Mouse (Mus musculus): Measurements from ENCODE around the gene Them4. TPM values are rescaled to one million over a fixed set of nuclear protein-coding genes. Genes with fewer than 3 reads are reported as not detected.
A peak's percentile ranks its signal among the peaks of the same experiment; 100 is the strongest.
"Not testable (repeated sequence)": the region's sequence is repeated elsewhere in the genome, so short reads cannot be mapped to it uniquely, and the experiment has no call there.

Them4 gene
- not detected in 2 replicates for polyA plus RNA-seq (2012; ENCODE audit: insufficient read depth, insufficient read length, low replicate concordance, missing spikeins)

- Histone ChIP-seq H3K4me3 (ENCODE audit: insufficient read depth, low read depth, low read length) (peak within 1 kb of the TSS; percentile 78), H3K4me1 (ENCODE audit: control insufficient read depth, insufficient read depth, low read length) (no peaks in the 10 kb centered on the region), H3K27ac (ENCODE audit: insufficient read depth, low read depth, low read length) (peak within 1 kb of the TSS; percentile 82)
- WGBS, result 1% methylated on average over 47 of the region's 47 CpGs
- TF ChIP-seq CTCF (IDR thresholded peaks at IDR 0.05; ENCODE audit: insufficient read depth, low read depth, low read length) (no peak), POLR2A (IDR thresholded peaks at IDR 0.05; ENCODE audit: insufficient read depth, low read depth, low read length) (peak; percentile 81)
Observed at GRCm38 (mm10) chr3:94309633-94310363, at the start of gene Them4. TSS of gene Them4 (plus strand) at chr3:94310089.

GRCm38 (mm10) chr3:94260598-94260997, 49.3 kb upstream of the Them4 start:
- Histone ChIP-seq H3K27ac (ENCODE audit: insufficient read depth, low read depth, low read length) (no peak overlapping the region), H3K4me3 (ENCODE audit: insufficient read depth, low read depth, low read length) (no peak overlapping the region), H3K4me1 (ENCODE audit: control insufficient read depth, insufficient read depth, low read length) (no peaks in the 10 kb centered on the region)
- no peak for TF ChIP-seq POLR2A (IDR thresholded peaks at IDR 0.05; ENCODE audit: insufficient read depth, low read depth, low read length)
- TF ChIP-seq CTCF (IDR thresholded peaks at IDR 0.05; ENCODE audit: insufficient read depth, low read depth, low read length), result no peak
- WGBS, result 55% methylated on average over 6 of the region's 6 CpGs

DNA sequence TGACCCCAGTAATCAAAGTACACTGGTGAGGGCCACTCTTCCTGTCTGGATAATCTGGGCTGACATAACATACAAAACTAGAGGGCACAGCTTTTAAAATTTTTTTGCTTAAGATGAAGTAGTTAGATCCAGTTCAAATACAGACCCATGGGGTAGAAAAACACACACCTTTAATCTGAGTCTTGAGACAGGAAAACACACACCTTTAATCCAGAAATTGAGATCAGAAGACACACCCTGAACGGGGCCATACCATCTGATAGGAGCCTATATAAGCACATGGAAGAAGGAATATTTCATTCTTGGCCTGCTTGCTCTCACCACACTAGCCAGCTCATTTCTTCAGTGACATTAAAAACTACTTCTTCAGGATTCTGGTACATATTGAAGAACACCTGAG, 46.2 kb upstream of the Them4 start, which contains the start of gene Gm4778:
Gene Gm4778 (plus strand): TSS at position 301 of the 400 bp plus-strand sequence.
- H3K4me1 ChIP-seq (ENCODE audit: control insufficient read depth, insufficient read depth, low read length); H3K27ac ChIP-seq (ENCODE audit: insufficient read depth, low read depth, low read length); H3K4me3 ChIP-seq (ENCODE audit: insufficient read depth, low read depth, low read length): not testable (repeated sequence)
- WGBS, result 95% methylated on average over 1 of the region's 1 CpGs

GRCm38 (mm10) chr3:94275991-94276390, 33.9 kb upstream of the Them4 start:
- TF ChIP-seq CTCF (IDR thresholded peaks at IDR 0.05; ENCODE audit: insufficient read depth, low read depth, low read length) (no peak), POLR2A (IDR thresholded peaks at IDR 0.05; ENCODE audit: insufficient read depth, low read depth, low read length) (no peak)
- Histone ChIP-seq H3K4me3 (ENCODE audit: insufficient read depth, low read depth, low read length) (no peak overlapping the region), H3K4me1 (ENCODE audit: control insufficient read depth, insufficient read depth, low read length) (no peaks in the 10 kb centered on the region), H3K27ac (ENCODE audit: insufficient read depth, low read depth, low read length) (no peak overlapping the region)
- WGBS, result 94% methylated on average over 11 of the region's 11 CpGs

GRCm38 (mm10) chr3:94305457-94305856, 4.4 kb upstream of the Them4 start:
- Histone ChIP-seq H3K4me3 (ENCODE audit: insufficient read depth, low read depth, low read length) (no peak overlapping the region), H3K4me1 (ENCODE audit: control insufficient read depth, insufficient read depth, low read length) (no peaks in the 10 kb centered on the region), H3K27ac (ENCODE audit: insufficient read depth, low read depth, low read length) (no peak overlapping the region)
- WGBS, result 55% methylated on average over 1 of the region's 1 CpGs
- no peak for TF ChIP-seq CTCF (IDR thresholded peaks at IDR 0.05; ENCODE audit: insufficient read depth, low read depth, low read length)
- no peak for TF ChIP-seq POLR2A (IDR thresholded peaks at IDR 0.05; ENCODE audit: insufficient read depth, low read depth, low read length)

DNA sequence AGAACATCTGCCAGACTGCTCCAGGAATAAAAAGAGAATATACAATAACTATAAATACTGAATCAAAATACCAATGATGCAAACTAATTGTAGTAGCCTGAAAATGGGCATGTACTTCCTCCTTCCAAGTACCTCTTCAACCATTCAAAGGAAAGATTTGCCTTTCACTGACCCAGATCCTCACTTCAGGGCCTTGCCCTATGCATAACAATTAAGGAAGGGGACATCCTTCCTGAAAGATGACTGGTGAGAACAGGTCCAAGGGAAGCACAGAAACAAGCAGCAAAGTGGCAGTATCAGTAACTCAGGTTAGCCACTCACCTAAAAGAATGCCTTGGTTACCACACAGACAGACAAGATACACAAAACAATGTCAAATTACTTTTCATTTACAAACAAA, 2.9 kb upstream of the Them4 start:
- Histone ChIP-seq H3K27ac (ENCODE audit: insufficient read depth, low read depth, low read length) (no peak overlapping the region), H3K4me3 (ENCODE audit: insufficient read depth, low read depth, low read length) (no peak overlapping the region), H3K4me1 (ENCODE audit: control insufficient read depth, insufficient read depth, low read length) (no peaks in the 10 kb centered on the region)
- TF ChIP-seq CTCF (IDR thresholded peaks at IDR 0.05; ENCODE audit: insufficient read depth, low read depth, low read length) (no peak), POLR2A (IDR thresholded peaks at IDR 0.05; ENCODE audit: insufficient read depth, low read depth, low read length) (no peak)

DNA sequence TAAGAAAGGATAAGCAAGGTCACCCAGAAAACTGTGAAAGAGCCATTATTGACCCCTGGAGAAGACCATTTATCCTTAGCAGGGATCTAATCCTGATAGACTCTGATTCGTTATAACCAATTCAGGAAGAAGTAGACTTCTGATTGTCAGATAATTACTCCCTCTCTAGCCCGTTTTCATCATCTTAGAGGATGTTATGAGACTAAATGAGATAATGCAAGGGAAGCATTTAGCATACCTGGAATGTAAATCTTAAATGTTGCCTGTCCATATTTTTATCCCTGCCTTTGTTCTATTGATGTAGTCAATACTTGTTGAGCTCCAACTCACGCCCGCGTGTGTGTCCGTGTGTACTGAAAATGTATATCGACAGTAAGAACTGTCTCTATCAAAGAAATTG, 602 bp downstream of the Them4 start:
- WGBS, result 33% methylated on average over 7 of the region's 7 CpGs
- H3K27ac ChIP-seq (ENCODE audit: insufficient read depth, low read depth, low read length), result peak overlapping the region; percentile 82
- no peaks in the 10 kb centered on the region for H3K4me1 ChIP-seq (ENCODE audit: control insufficient read depth, insufficient read depth, low read length)
- peak overlapping the region; percentile 78 for H3K4me3 ChIP-seq (ENCODE audit: insufficient read depth, low read depth, low read length)
- TF ChIP-seq POLR2A (IDR thresholded peaks at IDR 0.05; ENCODE audit: insufficient read depth, low read depth, low read length) (no peak), CTCF (IDR thresholded peaks at IDR 0.05; ENCODE audit: insufficient read depth, low read depth, low read length) (no peak)

GRCm38 (mm10) chr3:94310911-94311310, 1.0 kb downstream of the Them4 start:
- 54% methylated on average over 6 of the region's 6 CpGs for WGBS
- no peak overlapping the region for H3K4me3 ChIP-seq (ENCODE audit: insufficient read depth, low read depth, low read length)
- H3K4me1 ChIP-seq (ENCODE audit: control insufficient read depth, insufficient read depth, low read length), result no peaks in the 10 kb centered on the region
- TF ChIP-seq POLR2A (IDR thresholded peaks at IDR 0.05; ENCODE audit: insufficient read depth, low read depth, low read length) (no peak), CTCF (IDR thresholded peaks at IDR 0.05; ENCODE audit: insufficient read depth, low read depth, low read length) (no peak)
- no peak overlapping the region for H3K27ac ChIP-seq (ENCODE audit: insufficient read depth, low read depth, low read length)

GRCm38 (mm10) chr3:94311376-94311775, 1.5 kb downstream of the Them4 start:
- H3K27ac ChIP-seq (ENCODE audit: insufficient read depth, low read depth, low read length), result no peak overlapping the region
- H3K4me1 ChIP-seq (ENCODE audit: control insufficient read depth, insufficient read depth, low read length), result no peaks in the 10 kb centered on the region
- no peak overlapping the region for H3K4me3 ChIP-seq (ENCODE audit: insufficient read depth, low read depth, low read length)
- TF ChIP-seq POLR2A (IDR thresholded peaks at IDR 0.05; ENCODE audit: insufficient read depth, low read depth, low read length), result no peak
- no peak for TF ChIP-seq CTCF (IDR thresholded peaks at IDR 0.05; ENCODE audit: insufficient read depth, low read depth, low read length)
- 58% methylated on average over 4 of the region's 4 CpGs for WGBS

Measured in olfactory bulb, adult 2 months (tissue).